Mouse (Mus musculus): ENCODE measurements around the gene Zfp39. TPM values are rescaled to one million over a fixed set of nuclear protein-coding genes. Genes with fewer than 3 reads are reported as not detected.

Zfp39 gene
- total RNA-seq (2023), result 9.7 TPM

DNA sequence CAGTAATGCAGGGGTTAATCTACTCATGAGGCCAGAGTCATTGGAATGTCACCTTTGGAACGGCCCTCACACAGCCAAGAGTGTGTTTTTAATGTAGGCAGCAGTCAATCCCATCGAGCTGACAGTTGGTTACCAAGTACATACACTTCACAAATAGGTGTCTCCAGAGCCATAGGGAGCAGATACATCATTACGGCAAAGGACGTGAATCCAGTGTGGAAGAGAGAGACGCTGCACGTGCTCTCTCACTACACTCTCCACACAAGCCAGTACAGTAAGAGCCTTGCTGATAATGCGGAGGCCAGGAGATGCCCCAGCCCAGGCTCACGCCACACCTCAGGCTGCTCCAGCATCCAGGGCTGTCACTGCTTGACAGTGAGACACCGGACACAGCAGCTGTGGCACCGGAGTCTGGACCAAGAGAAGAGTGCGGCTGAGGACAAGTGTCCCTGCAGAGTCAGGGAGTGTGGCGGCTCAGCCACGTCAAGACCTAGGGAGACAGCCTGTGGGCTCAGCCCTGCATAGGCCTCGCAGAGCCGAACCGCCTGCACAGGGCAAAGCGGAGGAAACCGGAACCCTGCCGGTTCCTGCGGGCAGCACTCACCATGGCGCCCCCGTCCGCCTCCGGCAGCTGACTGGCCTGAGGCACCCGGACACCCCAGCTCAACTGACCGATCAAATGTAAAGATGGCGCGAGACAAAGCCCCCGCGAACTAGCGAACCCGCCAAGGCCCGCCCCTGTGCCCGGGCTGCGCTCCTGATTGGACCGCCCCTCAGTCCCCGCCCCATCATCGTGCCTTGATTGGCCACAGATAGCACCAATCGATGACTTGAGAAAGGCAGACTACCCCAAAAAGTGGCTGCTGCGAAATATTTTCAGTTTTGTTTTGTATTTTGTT, at the start of gene Zfp39:
Gene Zfp39 (minus strand): TSS at position 715 of the 899 bp plus-strand sequence.

GRCm38 (mm10) chr11:58948542-58949479, 44.8 kb upstream of the Zfp39 start, which contains the start of gene Hist3h2ba:
TSS of gene Hist3h2ba (plus strand) at chr11:58948920.

DNA sequence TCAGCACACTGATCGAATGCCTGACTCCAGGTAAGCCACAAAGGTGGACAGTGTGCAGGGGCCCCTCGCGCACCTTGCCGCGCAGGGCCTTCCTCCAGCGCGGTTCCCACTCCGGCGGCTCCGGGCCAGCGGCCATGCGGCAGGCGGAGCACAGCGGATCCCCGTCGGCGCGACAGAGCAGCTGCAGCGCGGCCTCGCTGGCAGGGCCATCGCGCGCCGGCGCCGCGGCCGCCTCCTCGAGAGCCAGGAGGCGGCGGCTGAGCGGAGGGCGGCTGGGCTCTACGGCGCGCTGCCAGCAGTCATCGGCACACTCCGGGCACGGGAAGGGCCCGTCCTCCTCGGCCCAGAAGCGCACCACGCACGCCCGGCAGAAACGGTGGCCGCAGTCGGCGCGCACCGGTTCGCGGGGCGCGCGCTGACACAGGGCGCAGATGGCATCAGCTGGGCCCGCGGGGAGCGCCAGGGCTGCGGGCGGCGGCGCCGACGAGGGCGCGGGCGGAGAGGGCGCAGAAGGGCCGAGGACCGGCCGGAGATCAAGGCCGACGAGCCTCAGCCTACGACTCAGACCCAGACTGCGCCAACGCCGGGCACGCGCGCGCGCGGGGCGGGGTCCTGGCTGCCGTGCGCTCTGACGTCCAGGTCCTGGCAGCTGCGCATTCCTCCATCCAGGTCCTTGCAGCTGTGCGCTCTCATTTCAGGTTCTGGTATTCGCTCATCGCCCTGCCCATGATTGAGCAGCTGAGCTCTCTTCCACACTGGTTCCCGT, 34.5 kb upstream of the Zfp39 start, which contains the start of gene Rnf187:
Gene Rnf187 (minus strand): TSS at position 595 of the 766 bp plus-strand sequence.

GRCm38 (mm10) chr11:58917745-58918366, 13.8 kb upstream of the Zfp39 start, which contains the start of gene Btnl10:
TSS of gene Btnl10 (plus strand) at chr11:58917908.

GRCm38 (mm10) chr11:58867039-58867953, 36.7 kb downstream of the Zfp39 start, which contains the start of gene 2810021J22Rik:
TSS of gene 2810021J22Rik (plus strand) at chr11:58867216.

DNA sequence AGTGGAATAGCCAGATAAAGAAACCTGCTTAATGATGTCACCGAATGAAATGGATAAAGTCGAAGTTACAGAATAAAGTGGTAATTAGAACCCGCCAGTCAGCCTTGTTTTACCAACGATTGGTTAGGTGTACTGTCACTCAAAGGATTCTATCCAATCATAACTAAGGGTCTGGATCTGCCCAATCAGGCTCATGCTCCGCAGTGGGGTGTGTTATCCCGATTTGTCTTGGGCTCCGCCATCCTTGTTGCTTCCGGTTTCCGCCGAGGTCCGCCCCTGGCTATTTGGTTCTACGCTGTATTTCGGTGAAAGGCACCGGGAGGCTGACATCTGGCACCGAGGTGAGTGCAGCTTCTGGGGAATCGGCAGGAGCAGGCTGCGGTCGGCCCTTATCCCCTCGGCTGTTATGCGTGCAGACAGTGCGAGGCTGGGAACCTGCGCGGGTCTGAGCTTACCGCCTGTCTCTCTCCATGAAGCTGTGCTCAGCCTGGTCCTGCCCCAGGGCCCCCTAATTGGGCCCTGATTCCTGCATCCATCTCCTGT, 57.0 kb downstream of the Zfp39 start, which contains the start of gene Gm12258:
Gene Gm12258 (plus strand): TSS at position 240 of the 543 bp plus-strand sequence.

DNA sequence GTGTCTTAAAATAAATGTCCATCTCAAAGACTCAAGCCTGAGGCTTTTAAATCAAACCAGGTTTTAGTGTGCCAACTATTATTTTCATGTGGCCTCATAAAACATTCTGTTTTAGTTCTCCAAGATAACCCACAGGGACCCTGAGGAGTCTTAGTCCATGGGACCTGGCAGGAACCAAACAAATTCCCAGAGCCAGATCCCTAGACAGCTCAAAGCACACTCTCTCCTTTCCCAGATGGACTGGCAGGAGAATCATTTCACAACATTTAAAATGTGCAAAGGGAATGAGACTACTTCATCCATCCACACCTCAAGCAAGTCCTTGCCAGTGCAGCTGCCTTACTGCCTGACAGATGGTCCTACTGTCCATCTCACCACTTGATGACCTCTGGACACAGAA, 65.1 kb downstream of the Zfp39 start, which contains the start of gene Olfr311:
Gene Olfr311 (plus strand): TSS at position 301 of the 400 bp plus-strand sequence.

Other genes with a start within 250 kb of the Zfp39 start
- gene Olfr322, start 245.4 kb downstream of the Zfp39 start, total RNA-seq (2023), result not detected
- not detected for gene Olfr320, start 223.1 kb downstream of the Zfp39 start, total RNA-seq (2023)
- gene Olfr319, start 205.1 kb downstream of the Zfp39 start, total RNA-seq (2023), result not detected
- 0.47 TPM for gene Olfr318, start 180.2 kb downstream of the Zfp39 start, total RNA-seq (2023)
- gene Olfr317, start 165.0 kb downstream of the Zfp39 start, total RNA-seq (2023), result not detected
- not detected for gene Olfr316, start 151.5 kb downstream of the Zfp39 start, total RNA-seq (2023)
- gene Olfr315, start 131.0 kb downstream of the Zfp39 start, total RNA-seq (2023), result not detected
- not detected for gene Olfr314, start 121.3 kb downstream of the Zfp39 start, total RNA-seq (2023)
- not detected for gene Fam183b, start 102.3 kb downstream of the Zfp39 start, total RNA-seq (2023)
- not detected for gene Olfr313, start 89.2 kb downstream of the Zfp39 start, total RNA-seq (2023)
- gene Olfr312, start 75.0 kb downstream of the Zfp39 start, total RNA-seq (2023), result not detected
- not detected for gene Olfr311, start 65.0 kb downstream of the Zfp39 start, total RNA-seq (2023)
- 9.9 TPM for gene Gm12258, start 57.1 kb downstream of the Zfp39 start, total RNA-seq (2023)
- 15.7 TPM for gene 2810021J22Rik, start 37.0 kb downstream of the Zfp39 start, total RNA-seq (2023)
- gene Btnl10, start 13.7 kb upstream of the Zfp39 start, total RNA-seq (2023), result not detected
- gene Rnf187, start 34.7 kb upstream of the Zfp39 start, total RNA-seq (2023), result 114 TPM
- 18.7 TPM for gene Hist3h2ba, start 44.7 kb upstream of the Zfp39 start, total RNA-seq (2023)
- 45.9 TPM for gene Hist3h2a, start 50.5 kb upstream of the Zfp39 start, total RNA-seq (2023)
- gene Trim17, start 50.5 kb upstream of the Zfp39 start, total RNA-seq (2023), result 0.33 TPM
- gene Trim11, start 73.9 kb upstream of the Zfp39 start, total RNA-seq (2023), result 68.5 TPM
- 0.24 TPM for gene Obscn, start 232.2 kb upstream of the Zfp39 start, total RNA-seq (2023)